Mouse (Mus musculus) thymus, postnatal 4 days (tissue): ENCODE measurements around the gene Map4k3.

Source experiments
- DNase-seq: peaks from one replicate; pipeline ENCODE4 v3.0.0; 2021

Map4k3 gene

DNA sequence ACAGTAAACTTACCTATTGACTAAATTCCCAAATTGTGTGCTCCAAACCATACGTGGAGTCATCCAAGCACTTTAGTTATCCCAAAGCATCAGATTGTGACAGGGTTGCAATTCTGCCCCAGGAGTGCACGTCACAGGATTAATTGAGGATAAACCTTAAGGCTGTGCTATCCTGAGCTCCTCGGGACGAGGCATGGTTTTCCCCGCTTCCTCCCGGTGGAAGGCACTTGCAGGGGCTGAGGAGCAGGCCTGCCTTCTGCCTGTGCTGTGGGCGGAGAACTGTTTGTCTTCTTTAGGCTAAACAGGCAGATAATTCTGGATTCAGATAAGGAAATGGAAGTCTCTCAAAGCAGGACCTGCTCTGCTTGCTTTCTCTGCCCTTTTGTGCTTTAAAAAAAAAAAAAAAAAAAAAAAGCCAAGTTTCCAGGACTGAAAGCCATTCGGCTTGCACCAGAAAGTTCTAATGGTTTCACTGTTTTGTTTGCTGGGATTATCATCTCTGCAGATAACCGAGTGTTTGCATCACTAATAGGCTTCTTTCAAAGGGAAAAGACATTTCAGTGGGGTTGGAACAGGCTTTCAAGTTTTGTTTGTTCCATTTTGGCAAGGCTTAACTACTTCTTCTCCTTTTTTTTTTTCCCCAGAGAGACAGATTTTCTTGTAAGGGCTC, 930 bp upstream of the Map4k3 start:
- no peak for DNase-seq

GRCm38 (mm10) chr17:80727341-80727951, 839 bp downstream of the Map4k3 start:
- peak; percentile 70 for DNase-seq

DNA sequence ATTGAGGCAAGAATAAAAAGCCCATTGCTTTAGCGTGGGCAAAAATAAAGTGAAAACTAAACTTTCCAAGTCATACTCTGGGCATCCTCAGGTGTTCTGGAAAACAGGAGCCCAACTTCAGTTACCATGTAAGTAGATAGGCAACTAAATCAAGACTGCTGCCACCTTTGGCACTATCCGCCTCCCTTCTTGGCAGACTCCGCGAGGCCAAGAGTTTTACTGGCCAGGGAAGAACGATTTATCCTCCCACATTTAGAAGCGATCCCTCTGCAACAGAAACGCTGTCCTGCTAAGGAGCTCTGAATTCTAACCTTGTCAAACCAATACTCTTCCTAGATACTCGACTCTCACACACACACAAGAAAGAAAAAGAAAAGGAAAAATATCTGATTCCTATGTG, 1.5 kb downstream of the Map4k3 start:
- DNase-seq: no peak

GRCm38 (mm10) chr17:80723092-80723491, 5.2 kb downstream of the Map4k3 start:
- no peak for DNase-seq

DNA sequence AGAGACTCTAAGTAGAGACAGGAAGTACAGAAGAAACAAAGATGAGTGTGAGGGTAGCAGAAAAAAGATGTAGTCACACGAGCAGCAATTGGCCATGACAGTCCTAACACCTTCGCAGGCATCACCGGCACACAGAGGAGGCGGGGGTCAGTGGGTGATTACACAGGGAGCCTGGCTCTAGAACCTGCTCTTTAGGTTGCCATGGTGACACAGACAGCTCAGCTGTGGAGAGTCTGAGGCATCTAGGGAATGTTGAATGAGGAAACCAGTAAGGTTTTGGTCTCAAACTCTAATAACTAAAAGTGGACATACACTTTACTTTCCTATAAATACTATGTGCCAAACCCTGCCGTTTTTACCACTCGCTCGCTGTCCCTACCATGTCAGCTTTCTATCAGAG, 6.6 kb downstream of the Map4k3 start:
- no peak for DNase-seq

DNA sequence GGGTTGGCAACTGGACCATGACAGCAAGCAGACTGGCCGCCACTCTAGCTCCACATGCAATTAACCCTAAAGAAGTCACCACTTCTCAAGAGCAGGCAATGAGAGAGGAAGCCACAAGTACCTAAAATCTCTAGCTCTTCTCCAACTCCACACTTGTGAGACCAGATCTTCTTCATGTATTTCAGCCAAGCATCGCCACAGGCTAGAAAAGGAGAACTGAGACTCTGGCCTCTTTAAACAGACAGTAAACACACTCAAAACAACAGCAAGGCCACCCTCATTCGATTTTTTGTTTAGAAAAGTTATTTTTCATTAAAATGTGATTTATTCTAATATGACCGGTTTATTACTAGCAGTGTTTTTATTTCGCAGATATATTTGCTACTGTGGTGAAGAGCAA, 9.0 kb downstream of the Map4k3 start:
- DNase-seq: no peak

- no peak for DNase-seq
These were observed 10.0 kb downstream of the Map4k3 start for GRCm38 (mm10) chr17:80718243-80718642.

DNA sequence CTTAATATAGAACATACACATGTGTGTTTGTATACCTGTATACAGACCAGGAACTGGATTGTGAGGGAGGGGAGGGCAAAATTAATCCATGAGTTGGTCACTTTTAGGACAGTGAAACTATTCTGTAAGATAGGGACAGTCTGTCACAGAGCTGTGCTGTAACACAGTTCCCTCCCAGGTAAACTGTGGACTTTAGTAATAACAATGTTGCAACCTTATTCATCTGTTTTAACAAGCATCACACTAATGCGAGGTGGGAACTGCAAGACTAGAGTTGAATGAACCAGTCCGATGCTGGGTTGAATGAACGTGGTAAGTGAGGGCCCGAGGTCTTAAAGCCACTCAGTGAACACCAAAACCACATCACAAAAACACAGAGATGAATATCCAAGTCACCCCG, 14.7 kb downstream of the Map4k3 start:
- DNase-seq: no peak

DNA sequence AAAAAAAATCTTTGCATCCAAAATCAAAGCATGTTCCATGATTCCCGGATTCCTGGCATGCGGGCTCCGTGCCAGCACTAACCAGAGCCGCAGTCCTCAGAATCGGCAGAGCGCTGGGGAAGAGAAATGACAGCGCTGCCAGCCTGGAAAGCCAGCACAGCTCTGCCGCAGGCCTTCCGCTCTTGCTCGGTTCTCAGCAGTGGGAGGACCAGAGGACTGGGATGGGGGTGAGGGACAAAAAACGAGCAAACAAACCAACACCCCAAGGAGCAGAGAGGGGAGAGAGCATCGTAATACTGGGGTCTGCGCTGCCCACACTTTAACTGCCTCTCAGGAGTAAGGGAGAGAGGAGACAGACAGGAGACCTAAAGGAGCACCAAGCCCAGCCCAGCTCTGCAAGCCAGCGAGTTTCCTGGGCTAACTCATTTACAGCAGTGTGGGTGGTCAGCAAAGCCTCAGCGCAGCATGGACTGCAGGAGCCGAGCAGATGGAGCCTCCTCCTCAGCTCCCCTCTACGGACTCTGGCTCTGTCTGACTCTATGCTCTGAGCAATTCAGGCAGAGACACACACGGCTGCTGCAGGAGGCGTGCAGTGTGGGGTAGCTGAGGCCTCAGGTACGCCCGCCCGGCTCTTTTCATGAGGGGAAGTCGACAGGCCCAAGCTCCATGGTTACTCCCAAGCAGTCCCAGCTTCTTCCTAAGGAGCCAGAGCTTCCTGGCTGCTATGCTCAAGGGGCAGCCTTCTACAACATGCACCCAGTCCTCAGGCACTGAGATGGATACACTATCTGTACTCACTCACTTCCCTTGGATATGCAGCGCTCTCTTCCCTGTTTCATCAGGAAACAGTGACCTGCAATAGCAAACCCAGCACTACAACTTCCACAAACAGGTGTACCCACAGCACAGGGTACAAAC, 18.1 kb downstream of the Map4k3 start:
- DNase-seq: no peak

DNA sequence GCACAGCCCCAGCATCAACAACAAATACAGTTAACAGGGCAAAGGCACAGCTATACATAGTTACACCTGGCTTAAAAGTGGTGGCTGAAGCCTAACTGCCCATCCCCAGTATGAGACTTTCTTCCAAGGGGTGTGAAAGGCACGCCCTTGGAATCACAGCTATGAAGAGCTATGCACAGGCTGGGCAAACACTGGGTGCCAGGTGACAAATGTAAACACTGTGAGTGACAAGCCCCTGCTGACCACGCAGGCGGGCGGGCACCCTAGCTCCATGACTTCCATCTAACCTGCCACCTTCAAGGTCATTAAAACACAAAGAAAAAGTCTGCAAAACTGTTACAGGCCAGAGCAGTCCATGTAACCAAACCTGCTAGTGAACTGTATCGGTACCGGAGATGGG, 19.5 kb downstream of the Map4k3 start:
- no peak for DNase-seq

GRCm38 (mm10) chr17:80707176-80707575, 21.1 kb downstream of the Map4k3 start:
- DNase-seq: no peak

DNA sequence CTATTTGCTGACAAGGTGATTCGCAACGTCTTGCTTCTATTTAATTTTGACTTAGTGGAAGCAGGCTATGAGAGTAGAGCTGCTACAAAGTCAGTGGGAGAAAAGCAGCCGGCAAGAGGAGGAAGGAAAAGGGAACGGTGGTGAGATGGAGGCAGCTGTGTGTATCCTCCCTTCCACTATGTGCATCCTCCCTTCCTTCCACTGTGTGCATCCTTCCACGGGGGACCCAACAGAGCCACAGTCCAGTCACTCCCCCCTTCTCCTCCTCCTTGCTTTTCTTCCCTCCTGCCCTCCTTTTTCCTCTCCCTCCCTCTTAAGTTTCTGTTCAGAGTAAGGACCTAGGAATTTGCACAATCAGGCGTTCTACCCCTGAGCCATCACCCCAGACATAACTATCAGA, 21.7 kb downstream of the Map4k3 start:
- no peak for DNase-seq

- DNase-seq: no peak
These were observed 26.6 kb downstream of the Map4k3 start for GRCm38 (mm10) chr17:80701687-80702086.

DNA sequence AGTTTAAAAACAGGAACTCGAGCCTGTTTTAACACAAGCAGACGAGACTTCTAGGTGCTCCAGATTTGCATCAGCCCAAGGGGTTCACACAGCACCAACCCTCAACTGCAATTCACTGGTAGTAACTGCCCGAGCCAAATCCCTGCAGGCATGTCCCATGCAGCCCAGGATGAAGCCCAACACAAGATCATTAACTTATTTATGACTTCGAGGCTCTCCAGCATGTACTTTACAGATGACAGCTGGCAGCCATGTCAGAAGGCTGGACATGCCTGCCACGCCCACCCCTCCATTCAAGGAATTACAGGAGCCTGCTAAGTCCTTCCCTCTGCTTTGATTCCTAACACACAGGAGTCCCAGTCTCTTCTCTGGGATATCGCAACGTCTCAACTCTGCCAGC, 29.4 kb downstream of the Map4k3 start:
- DNase-seq: no peak

DNA sequence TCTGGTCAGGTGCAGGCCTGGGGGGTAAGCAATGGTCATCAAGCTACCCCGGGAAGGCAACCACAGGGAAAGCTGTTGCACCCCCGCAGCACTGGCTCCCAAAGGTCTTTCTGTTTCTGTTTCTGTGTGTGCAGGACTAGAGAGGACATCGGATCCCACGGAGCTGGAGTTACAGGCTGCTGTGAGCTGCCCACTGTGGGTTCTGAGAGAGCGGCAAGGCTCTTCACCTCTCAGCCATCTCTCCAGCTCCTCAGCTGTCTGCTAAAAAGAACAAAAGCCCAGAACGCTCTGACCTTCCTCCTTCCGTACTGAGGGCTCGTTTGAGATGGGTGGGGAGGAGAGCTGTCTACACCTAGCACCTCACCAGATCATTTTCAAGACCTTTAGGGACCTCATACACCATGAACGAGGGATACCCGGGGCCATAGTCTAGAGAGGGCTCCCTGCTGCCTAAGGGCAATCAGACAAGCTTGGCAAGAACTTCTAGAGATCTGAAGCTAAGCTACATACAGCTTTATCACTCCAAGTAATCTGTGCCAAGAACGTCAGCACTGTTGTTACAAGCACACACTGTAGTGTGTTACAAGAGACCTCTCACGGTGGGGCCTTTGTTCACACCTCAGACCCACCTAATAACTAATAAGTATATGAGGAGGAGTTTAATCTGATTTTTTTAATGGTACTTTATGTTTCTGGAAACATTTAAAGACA, 29.9 kb downstream of the Map4k3 start:
- DNase-seq: no peak

DNA sequence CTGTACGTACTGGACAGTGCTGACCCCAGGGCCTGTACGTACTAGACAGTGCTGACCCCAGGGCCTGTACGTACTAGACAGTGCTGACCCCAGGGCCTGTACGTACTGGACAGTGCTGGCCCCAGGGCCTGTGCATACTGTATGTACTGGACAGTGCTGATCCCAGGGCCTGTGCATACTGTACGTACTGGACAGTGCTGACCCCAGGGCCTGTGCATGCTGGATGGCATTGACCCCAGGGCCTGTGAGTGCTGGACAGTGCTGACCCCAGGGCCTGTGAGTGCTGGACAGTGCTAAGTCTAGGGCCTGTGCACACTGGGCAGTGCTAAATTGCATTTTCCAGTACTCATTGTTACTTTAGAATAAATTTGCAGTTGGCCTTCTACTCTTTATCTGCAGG, 31.3 kb downstream of the Map4k3 start:
- no peak for DNase-seq

- no peak for DNase-seq
These were observed 32.1 kb downstream of the Map4k3 start for GRCm38 (mm10) chr17:80696210-80696609.

DNA sequence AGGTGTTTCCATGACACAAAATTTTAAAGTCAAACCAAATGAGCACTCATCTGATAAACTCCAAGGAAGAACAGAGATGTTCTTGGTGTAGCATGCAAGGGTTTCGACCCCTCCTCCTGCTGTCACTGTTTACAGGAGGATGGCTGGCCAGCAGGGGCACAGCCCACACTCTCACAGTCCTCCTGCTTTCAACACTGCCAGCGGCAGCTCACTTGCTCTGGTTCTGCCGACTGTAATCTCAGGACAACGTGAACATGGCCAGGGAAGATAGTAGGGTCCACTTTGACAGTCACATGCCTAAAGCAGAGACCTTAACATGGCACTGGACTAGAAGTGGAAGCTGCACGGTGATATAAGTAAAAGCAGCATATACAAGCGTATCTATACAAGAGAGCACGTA, 34.6 kb downstream of the Map4k3 start:
- DNase-seq: no peak

DNA sequence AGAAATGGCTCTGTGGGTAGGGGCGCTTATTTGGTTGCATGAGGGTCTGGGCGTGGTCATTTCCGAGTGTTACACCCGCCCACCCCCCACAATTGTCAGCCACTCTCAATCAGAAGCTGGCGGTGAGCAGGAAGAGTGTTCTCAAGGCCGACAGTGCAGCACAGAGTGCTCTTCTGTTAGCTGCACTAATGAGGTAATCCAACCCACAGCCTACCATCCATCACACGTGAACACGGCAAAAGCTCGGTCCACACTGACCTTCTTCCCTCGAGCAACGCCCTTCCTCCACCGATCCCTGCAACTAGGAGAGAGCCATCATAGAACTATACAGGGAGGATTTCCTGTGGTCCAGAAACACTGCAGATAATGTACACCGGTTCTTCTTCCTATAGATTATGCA, 36.1 kb downstream of the Map4k3 start:
- DNase-seq: no peak

DNA sequence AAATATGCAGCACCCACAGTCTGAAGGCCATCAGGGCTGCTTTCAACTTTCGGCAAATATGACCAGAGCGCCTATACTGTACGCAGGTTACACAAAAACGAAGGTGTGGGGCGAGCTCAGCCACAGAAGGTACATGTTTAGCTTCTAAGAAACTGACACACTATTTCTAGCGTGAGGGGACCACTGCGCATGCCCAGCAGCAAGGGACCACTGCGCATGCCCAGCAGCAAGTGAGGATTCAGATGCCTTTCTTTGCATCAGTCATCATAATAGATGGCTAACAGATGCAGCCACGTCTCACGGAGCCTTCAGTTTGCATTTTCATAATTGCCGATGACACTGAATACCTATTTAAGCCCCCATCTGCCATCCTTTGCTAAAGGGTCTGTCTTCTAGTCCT, 39.6 kb downstream of the Map4k3 start:
- no peak for DNase-seq

GRCm38 (mm10) chr17:80686066-80686465, 42.2 kb downstream of the Map4k3 start:
- DNase-seq: no peak

GRCm38 (mm10) chr17:80683821-80684576, 44.3 kb downstream of the Map4k3 start:
- no peak for DNase-seq

- no peak for DNase-seq
These were observed 45.2 kb downstream of the Map4k3 start for GRCm38 (mm10) chr17:80683041-80683440.
